Mouse (Mus musculus) spleen, postnatal 0 days (tissue): ENCODE data around the gene Plekhg5. TPM values are rescaled to one million over a fixed set of nuclear protein-coding genes. Genes with fewer than 3 reads are reported as not detected.

ENCODE experiments used
- polyA plus RNA-seq: library from polyadenylated mRNA; unstranded; fragments of >200 nt; fragmentation: Nextera tagmentation; extraction: Ambion mirVana; gene quantifications from 2 replicates; pipeline ENCODE4 v1.2.1, GENCODE M21; 2015

Plekhg5 gene
- 5.7 and 7.3 TPM in 2 replicates for polyA plus RNA-seq

GRCm38 (mm10) chr4:152072121-152072601, at the start of gene Plekhg5:
Gene Plekhg5, plus strand, starts transcription at chr4:152072498.

GRCm38 (mm10) chr4:152027524-152027923, 44.8 kb upstream of the Plekhg5 start, which contains the start of gene Zbtb48:
Gene Zbtb48, minus strand, starts transcription at chr4:152027671.

GRCm38 (mm10) chr4:152038225-152038984, 33.9 kb upstream of the Plekhg5 start, which contains the start of gene Tas1r1:
Gene Tas1r1, minus strand, starts transcription at chr4:152038568.

GRCm38 (mm10) chr4:152038985-152039830, 33.1 kb upstream of the Plekhg5 start, which contains the start of gene Nol9:
Gene Nol9, plus strand, starts transcription at chr4:152039321.

GRCm38 (mm10) chr4:152115921-152116612, 43.8 kb downstream of the Plekhg5 start, which contains the start of gene Tnfrsf25:
Gene Tnfrsf25, plus strand, starts transcription at chr4:152115934.

GRCm38 (mm10) chr4:152151966-152152544, 79.8 kb downstream of the Plekhg5 start, which contains the start of gene Espn:
Gene Espn, minus strand, starts transcription at chr4:152152371.

GRCm38 (mm10) chr4:152158585-152159284, 86.4 kb downstream of the Plekhg5 start, which contains the start of gene Hes2:
Gene Hes2, plus strand, starts transcription at chr4:152158867.

Other genes with a start within 250 kb of the Plekhg5 start
- gene Camta1, start 210.6 kb upstream of the Plekhg5 start, polyA plus RNA-seq: 77.7 and 96.9 TPM in 2 replicates
- gene Dnajc11, start 138.8 kb upstream of the Plekhg5 start, polyA plus RNA-seq: 47.9 and 48.4 TPM in 2 replicates
- 11.2 and 21.5 TPM in 2 replicates for gene Thap3, start 83.5 kb upstream of the Plekhg5 start, polyA plus RNA-seq
- 6.5 and 7.6 TPM in 2 replicates for gene Phf13, start 76.2 kb upstream of the Plekhg5 start, polyA plus RNA-seq
- gene Klhl21, start 63.7 kb upstream of the Plekhg5 start, polyA plus RNA-seq: 6.8 and 6.9 TPM in 2 replicates
- gene Zbtb48, start 44.8 kb upstream of the Plekhg5 start, polyA plus RNA-seq: 6.6 and 10.6 TPM in 2 replicates
- gene Tas1r1, start 33.9 kb upstream of the Plekhg5 start, polyA plus RNA-seq: 0.11 and 0.13 TPM in 2 replicates
- gene Nol9, start 33.2 kb upstream of the Plekhg5 start, polyA plus RNA-seq: 15.5 and 15.6 TPM in 2 replicates
- gene Tnfrsf25, start 43.4 kb downstream of the Plekhg5 start, polyA plus RNA-seq: 0.66 and 1.9 TPM in 2 replicates
- gene Espn, start 79.9 kb downstream of the Plekhg5 start, polyA plus RNA-seq: 0.90 and 1.9 TPM in 2 replicates
- not detected in 2 replicates for gene Hes2, start 86.4 kb downstream of the Plekhg5 start, polyA plus RNA-seq
- 22.8 and 28.6 TPM in 2 replicates for gene Acot7, start 105.6 kb downstream of the Plekhg5 start, polyA plus RNA-seq
- 4.1 and 5.8 TPM in 2 replicates for gene Gpr153, start 201.7 kb downstream of the Plekhg5 start, polyA plus RNA-seq
- gene Hes3, start 219.2 kb downstream of the Plekhg5 start, polyA plus RNA-seq: not detected in 2 replicates
- gene Icmt, start 224.7 kb downstream of the Plekhg5 start, polyA plus RNA-seq: 8.7 and 9.3 TPM in 2 replicates
- 0.05 and 0.10 TPM in 2 replicates for gene Rnf207, start 246.5 kb downstream of the Plekhg5 start, polyA plus RNA-seq